Mouse (Mus musculus) heart, embryonic 13.5 days (tissue): ENCODE measurements at regions not wholly inside any gene's neighbourhood (a gene's known extent, or its start where the extent isn't known, plus 50 kb on each side); places are given as distances from the start of the nearest gene placed in this dataset.

ENCODE experiments used
- ATAC-seq: fragments of 200-750 bp; cut with Nextera tagmentation; 2 replicates; pipeline ENCODE4 v1.8.0; 2017; ENCODE audit warnings: moderate TSS enrichment; ENCODE audit not compliant: insufficient number of reproducible peaks, low FRiP score, low TSS enrichment; ENCODE audit errors: extremely low read depth
- H3K27ac ChIP-seq: fragments of 300-500 bp; sonication (generic); replicated peaks from 2 replicates; pipeline ENCODE4 v1.5.1; 2015; ENCODE audit warnings: moderate library complexity, mild to moderate bottlenecking, inconsistent platforms
- H3K27me3 ChIP-seq: fragments of 300-500 bp; sonication (generic); replicated peaks from 2 replicates; pipeline ENCODE4 v1.6.1; 2015; ENCODE audit warnings: mild to moderate bottlenecking, inconsistent platforms
- H3K36me3 ChIP-seq: fragments of 300-500 bp; sonication (generic); 2 replicates; pipeline ENCODE4 v1.6.1; 2015; ENCODE audit warnings: mild to moderate bottlenecking, inconsistent platforms
- H3K4me1 ChIP-seq: fragments of 300-500 bp; sonication (generic); 2 replicates; pipeline ENCODE4 v1.6.1; 2015; ENCODE audit warnings: inconsistent platforms
- H3K4me2 ChIP-seq: fragments of 300-500 bp; sonication (generic); 2 replicates; pipeline ENCODE4 v1.6.1; 2015; ENCODE audit warnings: inconsistent platforms, mild to moderate bottlenecking, moderate library complexity
- H3K4me3 ChIP-seq: fragments of 300-500 bp; sonication (generic); 2 replicates; pipeline ENCODE4 v1.5.1; 2015; ENCODE audit warnings: moderate library complexity, mild to moderate bottlenecking, inconsistent platforms
- H3K9ac ChIP-seq: fragments of 300-500 bp; sonication (generic); 2 replicates; pipeline ENCODE4 v1.6.1; 2015; ENCODE audit warnings: inconsistent platforms, mild to moderate bottlenecking, moderate library complexity
- H3K9me3 ChIP-seq: fragments of 300-500 bp; sonication (generic); 2 replicates; pipeline ENCODE4 v1.6.1; 2016; ENCODE audit warnings: inconsistent platforms
- WGBS: fragments of 180-500 bp; shearing (Covaris S2); methylation state at CpG from one replicate; pipeline ENCODE4 v1.1.7; 2015; ENCODE audit warnings: mixed read lengths; 5-methylcytosine and 5-hydroxymethylcytosine counted together

GRCm38 (mm10) chr13:58716584-58716983, 89.8 kb upstream of the Ntrk2 start:
- Histone ChIP-seq H3K4me3 (no peak overlapping the region), H3K9me3 (no peaks in the 10 kb centered on the region; the same call in 1 of the 2 replicates), H3K4me1 (no peaks in the 10 kb centered on the region), H3K4me2 (no peak overlapping the region), H3K27me3 (no peaks in the 10 kb centered on the region), H3K9ac (no peak overlapping the region), H3K27ac (no peak overlapping the region), H3K36me3 (no peaks in the 10 kb centered on the region)
- WGBS = 73% methylated on average over 1 of the region's 1 CpGs
- no peak for ATAC-seq

- ATAC-seq = no peak
Measured at GRCm38 (mm10) chr13:58730500-58731105, 75.8 kb upstream of the Ntrk2 start.

GRCm38 (mm10) chr13:58732776-58733175, 73.6 kb upstream of the Ntrk2 start:
- Histone ChIP-seq H3K9me3 (no peaks in the 10 kb centered on the region), H3K4me2 (no peak overlapping the region), H3K27ac (no peak overlapping the region), H3K4me3 (no peak overlapping the region), H3K4me1 (peaks cover 7% of the 10 kb centered on the region), H3K27me3 (no peaks in the 10 kb centered on the region), H3K36me3 (no peaks in the 10 kb centered on the region), H3K9ac (no peak overlapping the region)
- WGBS = 73% methylated on average over 3 of the region's 3 CpGs
- ATAC-seq = no peak

More at GRCm38 (mm10) chr13:58730500-58731105, 75.8 kb upstream of the Ntrk2 start:
- Histone ChIP-seq H3K4me3 (no peak overlapping the region), H3K36me3 (no peaks in the 10 kb centered on the region), H3K9ac (no peak overlapping the region), H3K4me1 (peaks cover 7% of the 10 kb centered on the region), H3K27me3 (no peaks in the 10 kb centered on the region), H3K9me3 (no peaks in the 10 kb centered on the region), H3K4me2 (peak overlapping the region; percentile 26), H3K27ac (no peak overlapping the region)
- WGBS = 16% methylated on average over 6 of the region's 6 CpGs

GRCm38 (mm10) chr13:58733615-58734014, 72.8 kb upstream of the Ntrk2 start:
- H3K4me3 ChIP-seq = no peak overlapping the region
- H3K4me1 ChIP-seq = peaks cover 7% of the 10 kb centered on the region
- no peak overlapping the region for H3K4me2 ChIP-seq
- H3K36me3 ChIP-seq = no peaks in the 10 kb centered on the region
- H3K9me3 ChIP-seq = no peaks in the 10 kb centered on the region
- no peaks in the 10 kb centered on the region for H3K27me3 ChIP-seq
- no peak overlapping the region for H3K27ac ChIP-seq
- 33% methylated on average over 6 of the region's 6 CpGs for WGBS
- no peak for ATAC-seq
- H3K9ac ChIP-seq = no peak overlapping the region

GRCm38 (mm10) chr13:58735577-58735976, 70.8 kb upstream of the Ntrk2 start:
- Histone ChIP-seq H3K4me1 (peaks cover 3% of the 10 kb centered on the region), H3K4me3 (no peak overlapping the region), H3K27me3 (no peaks in the 10 kb centered on the region), H3K9me3 (no peaks in the 10 kb centered on the region), H3K36me3 (no peaks in the 10 kb centered on the region), H3K4me2 (no peak overlapping the region), H3K9ac (no peak overlapping the region), H3K27ac (no peak overlapping the region)
- no peak for ATAC-seq
- WGBS = 19% methylated on average over 6 of the region's 6 CpGs

GRCm38 (mm10) chr13:58740731-58741130, 65.6 kb upstream of the Ntrk2 start:
- Histone ChIP-seq H3K4me1 (no peaks in the 10 kb centered on the region), H3K9ac (no peak overlapping the region), H3K4me2 (no peak overlapping the region), H3K9me3 (peaks cover 6% of the 10 kb centered on the region; the same call in 1 of the 2 replicates), H3K27ac (no peak overlapping the region), H3K36me3 (no peaks in the 10 kb centered on the region), H3K27me3 (no peaks in the 10 kb centered on the region), H3K4me3 (no peak overlapping the region)
- ATAC-seq = no peak
- WGBS = 52% methylated on average over 7 of the region's 7 CpGs

GRCm38 (mm10) chr13:58746056-58746455, 60.3 kb upstream of the Ntrk2 start:
- H3K27ac ChIP-seq = no peak overlapping the region
- ATAC-seq = no peak
- WGBS = 72% methylated on average over 3 of the region's 3 CpGs
- H3K4me2 ChIP-seq = no peak overlapping the region
- H3K9me3 ChIP-seq = peaks cover 6% of the 10 kb centered on the region; the same call in 1 of the 2 replicates
- no peaks in the 10 kb centered on the region for H3K4me1 ChIP-seq
- no peak overlapping the region for H3K9ac ChIP-seq
- no peak overlapping the region for H3K4me3 ChIP-seq
- no peaks in the 10 kb centered on the region for H3K36me3 ChIP-seq
- H3K27me3 ChIP-seq = no peaks in the 10 kb centered on the region

GRCm38 (mm10) chr13:58747685-58748084, 58.7 kb upstream of the Ntrk2 start:
- ATAC-seq = no peak
- 51% methylated on average over 6 of the region's 6 CpGs for WGBS
- Histone ChIP-seq H3K27ac (0 out of 2 replicates have a peak overlapping the region, but pooled peaks have one; percentile 5), H3K9me3 (peaks cover 6% of the 10 kb centered on the region; the same call in 1 of the 2 replicates), H3K27me3 (no peaks in the 10 kb centered on the region), H3K9ac (no peak overlapping the region), H3K36me3 (no peaks in the 10 kb centered on the region), H3K4me2 (no peak overlapping the region), H3K4me3 (no peak overlapping the region), H3K4me1 (no peaks in the 10 kb centered on the region)

GRCm38 (mm10) chr13:58756125-58756524, 50.2 kb upstream of the Ntrk2 start:
- H3K9ac ChIP-seq = no peak overlapping the region
- no peaks in the 10 kb centered on the region for H3K36me3 ChIP-seq
- no peak overlapping the region for H3K27ac ChIP-seq
- H3K4me2 ChIP-seq = no peak overlapping the region
- no peaks in the 10 kb centered on the region for H3K27me3 ChIP-seq
- no peak for ATAC-seq
- H3K9me3 ChIP-seq = no peaks in the 10 kb centered on the region
- H3K4me3 ChIP-seq = no peak overlapping the region
- no peaks in the 10 kb centered on the region for H3K4me1 ChIP-seq
- WGBS = 54% methylated on average over 6 of the region's 6 CpGs
